Mouse (Mus musculus) erythroblast, embryonic 14.5 days (primary cell): Measurements from ENCODE around the gene Agap2.

ENCODE experiments used
- GATA1 ChIP-seq: IDR thresholded peaks from 2 replicates; pipeline ENCODE4 v1.6.1; 2012; ENCODE audit warnings: low read length, inconsistent platforms, mixed read lengths
- TAL1 ChIP-seq: IDR thresholded peaks from 3 replicates; pipeline ENCODE4 v1.6.1; 2012; ENCODE audit warnings: low read length, inconsistent platforms, mixed read lengths

DNA sequence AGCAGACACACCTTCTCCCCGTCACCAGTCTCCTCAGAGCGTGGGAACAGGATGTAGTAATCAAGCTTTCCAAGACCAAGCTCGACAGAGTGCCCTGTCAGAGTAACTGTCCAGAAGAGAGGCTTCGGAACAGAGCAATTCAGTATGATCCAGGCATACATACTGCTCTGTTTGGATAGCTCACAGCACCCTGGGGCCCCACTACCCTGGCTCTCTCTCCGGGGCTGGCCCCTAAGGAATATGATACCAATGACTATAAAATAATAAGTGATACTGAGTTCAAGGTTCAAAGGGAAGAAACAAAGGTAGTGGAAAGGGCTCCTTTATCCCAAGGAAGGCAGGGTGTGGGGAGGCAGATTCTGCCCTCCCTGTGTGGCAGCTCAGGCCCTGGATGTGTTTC, 57.4 kb downstream of the Agap2 start:
- TF ChIP-seq TAL1 (no peak), GATA1 (no peak)
